Mouse (Mus musculus): ENCODE data around the gene Slc25a23. TPM values are rescaled to one million over a fixed set of nuclear protein-coding genes. Genes with fewer than 3 reads are reported as not detected.
A peak's percentile ranks its signal among the peaks of the same experiment; 100 is the strongest.

The Slc25a23 gene
- polyA plus RNA-seq, 1 experiment: 2.2 TPM

DNA sequence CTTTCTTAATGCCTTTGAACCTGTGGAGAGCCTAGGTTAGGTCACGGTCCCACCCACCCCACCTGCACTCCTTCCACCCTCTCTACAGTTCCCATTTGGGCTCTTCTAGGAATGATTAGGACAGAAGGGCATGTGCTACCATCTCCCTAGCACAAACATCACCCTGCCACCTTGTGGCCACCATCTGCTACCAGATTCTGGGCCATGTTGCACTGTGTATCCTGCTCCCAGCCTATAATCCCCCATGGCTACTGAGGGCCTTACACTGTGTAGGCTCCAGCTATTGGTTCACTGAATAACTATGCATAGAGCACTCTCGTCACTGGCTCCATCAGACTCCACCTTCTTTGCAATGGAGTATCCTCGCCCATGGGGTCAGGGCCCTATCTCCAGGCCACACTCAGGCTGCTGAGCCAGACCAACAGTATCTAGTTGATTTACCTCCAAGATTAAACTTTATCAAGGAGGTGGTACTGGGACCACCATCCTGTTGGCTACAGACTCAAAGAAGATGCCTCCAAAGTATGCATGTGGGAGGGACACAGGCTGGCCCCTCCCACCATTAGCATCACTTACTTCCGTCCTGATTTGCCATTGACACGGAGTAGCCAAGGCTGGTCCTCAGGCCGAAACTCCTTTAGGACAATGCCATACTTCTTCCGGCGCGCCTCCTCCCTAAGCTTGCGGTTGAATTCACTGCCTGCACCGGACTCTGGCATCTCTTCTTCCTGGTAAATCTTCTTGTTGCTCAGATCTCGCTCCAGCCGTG lies 52.3 kb downstream of the Slc25a23 start:
- peaks cover 18% of the 10 kb centered on the region for H3K79me2 ChIP-seq (ENCODE audit: control insufficient read depth, insufficient read depth)
- H3K4me3 ChIP-seq: no peak overlapping the region
- no peaks in the 10 kb centered on the region for H3K27me3 ChIP-seq (ENCODE audit: control insufficient read depth, insufficient read depth, insufficient read length)
- TF ChIP-seq USF1 (IDR thresholded peaks at IDR 0.05; ENCODE audit: low read depth) (no peak), MAX (IDR thresholded peaks at IDR 0.05; ENCODE audit: low read depth) (no peak), E2F4 (IDR thresholded peaks at IDR 0.05; ENCODE audit: insufficient read depth) (no peak), POLR2AphosphoS2 (IDR thresholded peaks at IDR 0.05; ENCODE audit: insufficient read length, low read depth) (no peak), SRF (IDR thresholded peaks at IDR 0.05; ENCODE audit: control insufficient read depth, insufficient read length, low read depth) (no peak), POLR2A (IDR thresholded peaks at IDR 0.05; ENCODE audit: insufficient read length, low read depth) (no peak), TCF12 (IDR thresholded peaks at IDR 0.05; ENCODE audit: insufficient read depth, poor library complexity, severe bottlenecking) (no peak), TCF3 (IDR thresholded peaks at IDR 0.05; ENCODE audit: insufficient read length, low read depth) (no peak), REST (IDR thresholded peaks at IDR 0.05; ENCODE audit: insufficient read depth, insufficient read length) (no peak), CEBPB (IDR thresholded peaks at IDR 0.05; ENCODE audit: insufficient read depth, poor library complexity, severe bottlenecking) (no peak), MYOD1 (IDR thresholded peaks at IDR 0.05; ENCODE audit: control insufficient read depth in 1 of 3, insufficient read length in 2 of 3, low read depth in 2 of 3) (no peak), MYOG (IDR thresholded peaks at IDR 0.05; ENCODE audit: control insufficient read depth in 1 of 3, insufficient read depth in 1 of 3, insufficient read length in 2 of 3, low read depth in 2 of 3) (no peak)
- H3K36me3 ChIP-seq (ENCODE audit: control insufficient read depth, insufficient read depth): peaks cover 10% of the 10 kb centered on the region
- no peak overlapping the region for H3K4me2 ChIP-seq (ENCODE audit: low read depth)
- H3ac ChIP-seq (ENCODE audit: control insufficient read depth, insufficient read length): no peak overlapping the region

DNA sequence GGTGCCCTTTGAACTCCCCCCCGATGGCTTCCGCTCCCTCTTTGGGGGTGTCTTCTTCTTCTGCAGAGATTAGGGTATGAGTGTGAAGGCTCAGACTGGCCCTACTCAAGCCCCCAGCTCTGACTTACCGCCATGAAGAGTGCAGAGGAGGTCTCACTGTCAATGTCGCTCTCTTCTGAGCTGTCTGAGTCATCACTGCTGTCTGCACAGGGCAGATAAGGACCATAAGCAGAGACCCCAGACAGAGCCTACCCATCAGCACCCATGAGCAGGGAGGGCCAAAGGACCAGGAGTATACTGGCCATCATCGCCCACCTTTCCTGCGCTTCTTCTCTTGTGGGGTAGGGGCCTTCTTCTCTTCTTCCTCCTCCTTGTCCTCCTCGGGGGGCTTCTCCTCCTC lies 55.7 kb downstream of the Slc25a23 start:
- Histone ChIP-seq H3K36me3 (ENCODE audit: control insufficient read depth, insufficient read depth) (peaks cover 10% of the 10 kb centered on the region), H3K79me2 (ENCODE audit: control insufficient read depth, insufficient read depth) (no peaks in the 10 kb centered on the region), H3ac (ENCODE audit: control insufficient read depth, insufficient read length) (no peak overlapping the region), H3K4me3 (no peak overlapping the region), H3K27me3 (ENCODE audit: control insufficient read depth, insufficient read depth, insufficient read length) (no peaks in the 10 kb centered on the region), H3K4me2 (ENCODE audit: low read depth) (no peak overlapping the region)
- no peak for TF ChIP-seq USF1 (IDR thresholded peaks at IDR 0.05; ENCODE audit: low read depth)
- TF ChIP-seq TCF3 (IDR thresholded peaks at IDR 0.05; ENCODE audit: insufficient read length, low read depth): no peak
- no peak for TF ChIP-seq MYOD1 (IDR thresholded peaks at IDR 0.05; ENCODE audit: control insufficient read depth in 1 of 3, insufficient read length in 2 of 3, low read depth in 2 of 3)
- TF ChIP-seq POLR2AphosphoS2 (IDR thresholded peaks at IDR 0.05; ENCODE audit: insufficient read length, low read depth): no peak
- no peak for TF ChIP-seq CEBPB (IDR thresholded peaks at IDR 0.05; ENCODE audit: insufficient read depth, poor library complexity, severe bottlenecking)
- TF ChIP-seq MYOG (IDR thresholded peaks at IDR 0.05; ENCODE audit: control insufficient read depth in 1 of 3, insufficient read depth in 1 of 3, insufficient read length in 2 of 3, low read depth in 2 of 3): no peak
- no peak for TF ChIP-seq POLR2A (IDR thresholded peaks at IDR 0.05; ENCODE audit: insufficient read length, low read depth)
- TF ChIP-seq SRF (IDR thresholded peaks at IDR 0.05; ENCODE audit: control insufficient read depth, insufficient read length, low read depth): no peak
- TF ChIP-seq TCF12 (IDR thresholded peaks at IDR 0.05; ENCODE audit: insufficient read depth, poor library complexity, severe bottlenecking): no peak
- TF ChIP-seq MAX (IDR thresholded peaks at IDR 0.05; ENCODE audit: low read depth): no peak
- no peak for TF ChIP-seq REST (IDR thresholded peaks at IDR 0.05; ENCODE audit: insufficient read depth, insufficient read length)
- TF ChIP-seq E2F4 (IDR thresholded peaks at IDR 0.05; ENCODE audit: insufficient read depth): no peak

GRCm38 (mm10) chr17:57001228-57001627 lies 58.4 kb downstream of the Slc25a23 start:
- no peak overlapping the region for H3K4me3 ChIP-seq
- H3K4me2 ChIP-seq (ENCODE audit: low read depth): no peak overlapping the region
- no peaks in the 10 kb centered on the region for H3K79me2 ChIP-seq (ENCODE audit: control insufficient read depth, insufficient read depth)
- TF ChIP-seq CEBPB (IDR thresholded peaks at IDR 0.05; ENCODE audit: insufficient read depth, poor library complexity, severe bottlenecking): no peak
- no peak for TF ChIP-seq E2F4 (IDR thresholded peaks at IDR 0.05; ENCODE audit: insufficient read depth)
- TF ChIP-seq TCF3 (IDR thresholded peaks at IDR 0.05; ENCODE audit: insufficient read length, low read depth): peak; percentile 60
- no peak for TF ChIP-seq REST (IDR thresholded peaks at IDR 0.05; ENCODE audit: insufficient read depth, insufficient read length)
- peak; percentile 52 for TF ChIP-seq POLR2AphosphoS2 (IDR thresholded peaks at IDR 0.05; ENCODE audit: insufficient read length, low read depth)
- peak; percentile 62 to 97 (median 80) for TF ChIP-seq MYOG (IDR thresholded peaks at IDR 0.05; ENCODE audit: control insufficient read depth in 1 of 3, insufficient read depth in 1 of 3, insufficient read length in 2 of 3, low read depth in 2 of 3)
- TF ChIP-seq MYOD1 (IDR thresholded peaks at IDR 0.05; ENCODE audit: control insufficient read depth in 1 of 3, insufficient read length in 2 of 3, low read depth in 2 of 3): peak in 2 of 3 experiments; percentile 61 to 84
- no peak for TF ChIP-seq MAX (IDR thresholded peaks at IDR 0.05; ENCODE audit: low read depth)
- no peak for TF ChIP-seq POLR2A (IDR thresholded peaks at IDR 0.05; ENCODE audit: insufficient read length, low read depth)
- TF ChIP-seq USF1 (IDR thresholded peaks at IDR 0.05; ENCODE audit: low read depth): no peak
- TF ChIP-seq SRF (IDR thresholded peaks at IDR 0.05; ENCODE audit: control insufficient read depth, insufficient read length, low read depth): no peak
- TF ChIP-seq TCF12 (IDR thresholded peaks at IDR 0.05; ENCODE audit: insufficient read depth, poor library complexity, severe bottlenecking): peak; percentile 1
- peaks cover 5% of the 10 kb centered on the region for H3K36me3 ChIP-seq (ENCODE audit: control insufficient read depth, insufficient read depth)
- H3K27me3 ChIP-seq (ENCODE audit: control insufficient read depth, insufficient read depth, insufficient read length): no peaks in the 10 kb centered on the region
- H3ac ChIP-seq (ENCODE audit: control insufficient read depth, insufficient read length): no peak overlapping the region

- Histone ChIP-seq H3K79me2 (ENCODE audit: control insufficient read depth, insufficient read depth) (no peaks in the 10 kb centered on the region), H3K4me3 (no peak within 1 kb of the TSS), H3ac (ENCODE audit: control insufficient read depth, insufficient read length) (no peak within 1 kb of the TSS), H3K36me3 (ENCODE audit: control insufficient read depth, insufficient read depth) (no peaks in the 10 kb centered on the region), H3K4me2 (ENCODE audit: low read depth) (no peak within 1 kb of the TSS), H3K27me3 (ENCODE audit: control insufficient read depth, insufficient read depth, insufficient read length) (no peaks in the 10 kb centered on the region)
- TF ChIP-seq TCF12 (IDR thresholded peaks at IDR 0.05; ENCODE audit: insufficient read depth, poor library complexity, severe bottlenecking): no peak
- TF ChIP-seq USF1 (IDR thresholded peaks at IDR 0.05; ENCODE audit: low read depth): peak; percentile 13
Observed at GRCm38 (mm10) chr17:56999968-57000609, 59.6 kb downstream of the Slc25a23 start, which contains the start of gene Pspn. TSS of gene Pspn (minus strand) at chr17:57000018.
